Mouse (Mus musculus) cerebellum, postnatal 4 days (tissue): Measurements from ENCODE around the gene Nudt6.

Experiments
- DNase-seq, 2 experiments: peaks; one replicate each; pipeline ENCODE4 v3.0.0; 2022; ENCODE audit warnings: low spot score in 2 of 2, mixed read lengths in 1 of 2

Gene Nudt6

DNA sequence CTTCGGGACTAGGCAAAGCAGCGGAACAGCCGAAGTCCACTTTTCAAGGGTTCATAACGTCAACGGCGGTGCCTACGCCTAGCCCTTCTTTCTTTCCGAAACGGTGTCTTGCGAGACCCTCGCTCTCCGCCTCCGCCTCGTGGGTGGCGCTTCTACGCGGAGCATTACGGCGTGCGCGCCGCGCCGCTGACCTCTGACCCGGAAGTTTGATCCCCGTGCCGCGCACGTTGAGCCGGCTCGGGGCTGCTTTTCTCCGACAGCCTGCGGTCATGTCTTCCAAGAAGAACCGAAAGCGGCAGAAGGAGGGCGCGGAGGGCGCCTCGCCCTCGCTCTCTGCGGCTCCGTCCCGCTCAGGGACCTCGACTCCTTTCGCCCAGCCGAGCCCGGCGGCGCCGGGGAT, at the start of gene Nudt6:
Gene Nudt6 (minus strand): TSS at position 140 of the 400 bp plus-strand sequence.
- peak; percentile 86 to 94 for DNase-seq

DNA sequence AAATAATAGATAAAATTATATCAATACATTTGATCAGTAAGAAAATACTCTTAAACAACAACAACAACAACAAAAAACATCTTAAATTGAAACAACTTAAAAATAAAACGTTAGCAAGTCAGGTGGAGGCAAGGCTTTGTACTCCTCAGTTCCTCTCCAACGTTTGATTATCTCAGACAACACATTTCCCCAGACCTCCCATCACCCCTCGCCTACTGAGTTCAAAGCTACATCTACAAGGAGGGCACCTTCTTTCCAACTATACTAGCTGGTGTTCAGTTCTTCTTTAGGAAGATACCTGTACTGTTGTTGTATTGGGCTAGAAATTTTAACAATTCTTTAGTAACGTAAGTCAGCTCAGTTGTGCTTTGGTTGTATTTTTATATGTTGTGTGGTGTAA, 49.3 kb upstream of the Nudt6 start:
- no peak for DNase-seq

DNA sequence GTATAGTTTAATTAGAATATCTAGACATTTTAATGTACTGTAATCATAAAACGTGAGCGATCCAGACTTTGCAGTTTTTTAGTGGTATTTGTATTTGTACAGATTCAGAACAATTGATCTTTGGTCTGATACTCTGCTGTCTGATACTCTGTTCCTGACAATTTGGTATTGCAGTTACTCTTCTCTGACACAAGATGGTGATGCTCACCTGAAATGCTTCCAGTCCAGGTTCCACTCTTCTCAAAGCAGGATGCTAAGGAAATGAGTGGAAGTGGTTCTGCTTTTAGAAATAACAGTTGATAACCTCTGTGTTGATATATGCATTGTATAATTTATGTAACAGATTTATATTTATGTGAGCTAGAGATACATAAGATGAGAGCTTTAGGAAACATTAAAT, 48.2 kb upstream of the Nudt6 start:
- peak in 1 of 2 experiments; percentile 1 for DNase-seq

DNA sequence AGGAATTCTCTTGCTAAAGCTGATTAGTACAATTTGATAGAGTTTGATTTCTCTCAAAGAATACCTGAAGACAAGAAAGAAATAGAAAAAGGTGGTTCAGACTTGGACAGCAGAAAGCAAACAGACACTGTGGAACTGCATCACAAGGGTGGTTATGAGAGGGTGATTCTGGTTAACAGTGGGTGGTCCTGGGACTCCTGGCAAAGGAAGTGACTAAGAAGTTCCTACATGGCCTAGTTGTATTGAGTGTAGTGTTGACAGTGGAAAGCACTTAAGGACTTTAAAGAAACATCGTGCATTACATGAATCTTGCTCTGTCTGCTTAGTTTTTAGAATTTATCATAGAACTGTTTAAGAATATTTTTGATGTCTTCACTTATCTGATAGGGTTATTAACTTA, 36.0 kb upstream of the Nudt6 start:
- no peak for DNase-seq

DNA sequence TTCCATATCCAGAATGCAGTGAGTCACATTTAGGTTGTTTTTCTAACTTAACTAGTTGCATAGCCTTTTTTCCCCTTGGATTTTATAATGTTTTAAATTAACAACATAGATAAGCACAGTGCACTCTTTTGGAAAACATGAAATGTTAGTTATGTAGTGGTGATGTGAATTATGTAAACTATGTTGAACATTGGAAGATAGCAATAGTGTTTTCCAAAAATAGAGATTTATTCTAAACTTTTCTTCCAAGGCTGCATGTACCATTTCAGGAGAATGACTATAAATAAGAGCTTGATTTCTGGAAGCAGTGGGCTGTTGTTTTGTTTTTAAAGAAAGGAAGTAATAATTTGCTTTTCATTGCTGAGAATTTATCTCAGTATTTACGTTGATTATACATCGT, 23.4 kb upstream of the Nudt6 start:
- no peak for DNase-seq

DNA sequence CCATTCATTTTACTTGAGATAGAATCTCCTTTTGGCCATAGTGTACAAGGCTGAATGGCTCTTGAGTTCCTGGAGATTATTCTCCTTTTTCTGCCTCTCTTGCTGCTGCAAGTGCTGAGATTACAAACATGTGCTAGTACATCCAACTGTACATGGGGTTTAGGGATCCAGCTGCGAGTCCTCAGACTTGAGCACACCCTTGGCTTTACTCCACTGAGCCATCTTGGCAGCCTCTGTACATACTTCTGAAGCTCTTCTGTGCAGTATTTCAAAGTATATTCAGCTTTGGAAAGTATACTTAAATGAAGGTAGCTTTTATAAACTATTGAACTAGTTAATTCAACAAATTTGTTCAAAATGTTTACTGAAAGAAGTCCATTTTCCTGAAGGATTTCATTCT, 19.8 kb upstream of the Nudt6 start:
- DNase-seq = no peak

DNA sequence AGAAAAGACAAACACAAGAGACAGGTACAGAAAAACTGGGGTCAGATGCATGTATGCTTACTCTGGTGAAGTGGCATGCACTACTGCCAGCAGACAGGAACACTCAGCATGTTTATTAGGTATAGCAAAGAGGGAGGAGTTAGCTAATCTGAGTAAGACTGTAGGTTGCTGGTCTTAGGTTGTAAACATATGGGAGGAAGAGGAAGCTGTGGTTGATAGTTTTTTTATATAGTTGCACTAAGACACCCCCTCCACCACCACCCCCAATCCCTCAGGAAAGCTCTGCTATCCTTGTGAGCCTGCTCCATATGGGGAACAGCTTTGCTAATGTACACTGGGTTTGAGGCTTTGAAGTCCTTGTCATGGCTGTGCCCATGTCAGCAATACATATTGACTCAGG, 10.3 kb upstream of the Nudt6 start:
- DNase-seq = no peak

DNA sequence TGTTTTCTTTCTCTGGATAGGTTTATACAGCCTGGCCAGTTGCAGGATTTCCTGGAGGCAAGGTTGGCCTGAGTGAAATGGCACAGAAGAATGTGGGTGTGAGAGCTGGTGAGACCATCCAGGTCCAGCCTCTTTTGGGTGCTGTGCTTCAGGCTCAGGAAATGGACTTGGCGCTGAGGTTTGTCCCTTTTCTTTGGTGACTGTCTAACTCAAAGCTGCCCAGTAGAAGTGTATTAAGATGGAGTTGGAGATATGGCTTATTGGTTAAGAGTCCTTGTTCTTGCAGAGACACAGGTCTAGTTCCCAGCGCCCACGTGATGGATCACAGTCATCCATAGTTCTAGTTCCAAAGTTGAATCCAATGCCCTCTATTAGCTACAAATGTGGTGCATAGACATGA, 6.1 kb upstream of the Nudt6 start:
- no peak for DNase-seq

DNA sequence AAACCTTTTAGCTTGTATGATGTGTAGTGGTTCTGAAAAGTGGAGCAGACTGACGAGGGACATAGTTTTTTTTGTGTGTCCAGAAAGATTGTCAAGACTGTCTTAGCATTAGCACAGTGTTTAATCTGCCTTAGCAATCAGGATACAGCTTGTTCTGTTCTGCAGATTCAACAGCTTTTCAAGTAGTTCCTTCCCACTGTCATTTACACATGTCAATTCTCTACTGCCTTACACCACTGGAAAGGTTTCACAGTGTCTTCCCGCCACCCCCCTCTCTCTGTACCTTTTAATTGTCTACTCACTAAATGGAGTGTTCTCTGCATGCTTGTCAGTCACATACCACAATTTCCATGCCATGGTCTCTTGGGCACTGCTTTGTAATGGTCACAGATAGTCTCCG, 1.2 kb upstream of the Nudt6 start:
- no peak for DNase-seq

DNA sequence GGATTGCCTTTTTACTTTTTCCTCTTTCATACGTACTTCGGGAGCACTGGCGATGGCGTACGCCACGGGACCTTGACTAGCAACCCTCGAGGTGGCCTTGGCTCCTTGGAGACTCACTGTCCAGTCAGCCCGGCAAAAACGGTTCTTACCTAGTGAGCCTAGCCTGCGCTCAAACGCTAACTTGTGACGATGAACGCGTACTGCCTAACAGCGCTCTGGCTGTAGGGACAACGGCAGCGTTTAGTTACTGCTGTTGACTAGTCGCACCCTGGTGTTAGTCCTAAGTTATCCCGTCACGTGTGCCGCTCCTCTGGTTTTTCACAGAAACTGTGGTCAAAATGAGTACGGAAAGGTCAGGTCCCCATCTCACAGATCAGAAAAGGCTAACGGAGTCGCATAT, 630 bp upstream of the Nudt6 start:
- peak in 1 of 2 experiments; percentile 26 for DNase-seq

DNA sequence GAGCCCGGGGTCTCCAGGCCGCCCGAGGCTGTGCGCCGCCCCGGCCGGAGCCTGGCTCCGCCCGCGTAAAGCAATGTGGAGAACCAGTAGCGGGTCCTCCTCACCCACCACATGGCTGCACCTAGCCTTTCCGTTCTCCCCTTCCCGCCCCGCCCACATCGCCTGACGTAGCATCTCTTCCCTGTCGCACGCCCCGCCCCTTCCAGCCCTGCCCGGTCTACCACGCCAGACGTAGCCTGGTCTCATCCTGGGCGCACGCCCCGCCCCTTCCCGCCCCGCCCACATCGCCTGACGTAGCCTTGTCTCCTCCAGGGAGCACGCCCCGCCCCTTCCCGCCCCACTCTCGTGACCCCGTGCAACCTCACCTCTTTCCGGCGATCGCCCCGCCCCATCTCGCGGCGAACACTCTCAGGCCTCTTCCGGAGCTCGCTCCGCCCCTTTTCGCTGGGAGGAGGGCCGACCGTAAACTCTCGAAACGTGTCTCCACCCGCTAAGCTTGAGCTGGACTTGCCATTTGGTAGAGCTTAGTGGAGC, 486 bp downstream of the Nudt6 start, which contains the start of gene Spata5:
Gene Spata5 (plus strand): TSS at position 439 of the 534 bp plus-strand sequence.
- DNase-seq = peak; percentile 83 to 97

DNA sequence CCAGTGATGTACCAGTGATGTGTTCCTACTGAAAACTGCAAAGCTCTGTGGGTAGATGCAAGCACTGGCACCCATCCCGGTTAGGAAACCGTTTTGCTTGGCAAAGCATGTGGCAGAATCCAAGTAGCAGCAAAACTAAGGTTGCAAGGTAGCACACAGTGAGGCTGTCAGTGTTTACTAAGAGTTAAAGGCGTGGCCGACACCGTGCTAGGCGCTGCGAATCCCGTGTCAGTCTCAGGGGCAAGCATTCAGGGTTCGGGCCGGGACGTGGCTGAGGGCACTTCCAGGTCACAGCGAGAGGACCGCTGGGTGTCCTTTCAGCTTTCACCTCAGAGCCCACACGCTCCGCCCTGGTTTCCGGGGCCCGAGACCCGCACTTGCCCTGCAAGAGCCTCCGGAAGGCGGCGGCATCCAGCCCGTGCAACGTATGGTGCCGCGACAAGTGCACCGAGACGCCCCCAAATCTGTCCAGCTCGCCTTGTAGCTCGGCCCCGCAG, 1.0 kb downstream of the Nudt6 start:
- no peak for DNase-seq

DNA sequence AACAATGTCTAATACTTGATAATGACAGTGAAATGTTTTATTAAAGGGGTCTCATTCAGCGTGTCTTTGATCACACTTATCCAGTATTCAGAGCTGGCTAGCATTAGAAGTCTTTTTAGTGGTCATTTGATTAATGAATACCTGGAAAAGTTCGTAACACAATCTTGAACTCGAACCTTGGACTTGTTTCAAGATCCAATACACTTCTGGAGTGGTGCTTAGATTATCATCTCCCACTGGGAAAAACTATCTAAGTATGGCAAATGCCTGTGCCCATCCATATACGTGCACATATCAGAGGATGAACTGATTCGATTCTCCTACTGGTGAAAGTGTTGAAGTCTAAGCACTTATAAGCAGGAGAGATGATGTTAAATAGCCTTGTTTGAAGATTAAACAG, 1.7 kb downstream of the Nudt6 start:
- no peak for DNase-seq

DNA sequence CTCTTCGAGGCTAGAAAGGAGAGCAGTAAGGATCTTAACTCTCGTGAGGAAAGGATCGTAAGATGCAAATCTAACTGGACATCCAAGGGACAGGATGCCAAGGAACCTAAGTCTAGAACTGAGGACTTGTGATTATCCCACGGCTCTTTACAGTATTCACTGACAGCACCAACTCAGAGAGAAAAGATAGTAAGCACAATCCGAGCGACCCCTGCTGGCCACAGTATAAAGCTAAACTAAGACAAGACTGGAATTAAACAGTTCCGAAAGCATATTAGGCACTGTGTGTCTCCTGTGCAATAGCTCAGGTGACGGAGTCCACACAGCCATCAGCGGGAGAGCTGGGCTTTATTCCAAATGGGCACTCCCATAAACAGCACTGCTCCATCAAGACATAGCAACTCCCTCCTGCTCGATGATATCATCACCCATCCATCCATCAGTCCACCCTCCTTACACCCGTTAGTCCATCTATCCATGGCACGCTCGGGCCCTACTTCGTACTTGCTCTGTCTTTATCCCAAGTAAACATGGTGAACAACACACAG, 5.5 kb downstream of the Nudt6 start:
- DNase-seq = peak; percentile 67 to 83

DNA sequence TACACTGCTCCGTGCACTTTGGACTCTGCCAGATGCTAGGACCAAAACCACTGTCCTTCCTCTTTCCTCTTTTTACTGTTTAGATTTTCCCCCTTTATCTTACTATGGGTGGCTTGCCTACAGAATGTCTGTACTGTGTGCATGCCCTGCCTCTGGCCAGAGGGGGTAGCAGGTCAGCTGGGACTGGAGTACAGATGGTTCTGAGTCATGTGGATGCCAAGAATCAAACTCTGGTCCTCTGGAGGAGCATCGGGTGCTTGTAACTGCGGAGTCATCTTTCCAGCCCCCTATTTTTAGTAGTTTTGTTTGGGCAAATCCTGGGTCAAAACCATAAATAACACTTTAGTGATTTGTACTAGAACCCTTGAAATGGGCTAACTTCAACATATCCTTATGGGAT, 6.6 kb downstream of the Nudt6 start:
- DNase-seq = no peak

DNA sequence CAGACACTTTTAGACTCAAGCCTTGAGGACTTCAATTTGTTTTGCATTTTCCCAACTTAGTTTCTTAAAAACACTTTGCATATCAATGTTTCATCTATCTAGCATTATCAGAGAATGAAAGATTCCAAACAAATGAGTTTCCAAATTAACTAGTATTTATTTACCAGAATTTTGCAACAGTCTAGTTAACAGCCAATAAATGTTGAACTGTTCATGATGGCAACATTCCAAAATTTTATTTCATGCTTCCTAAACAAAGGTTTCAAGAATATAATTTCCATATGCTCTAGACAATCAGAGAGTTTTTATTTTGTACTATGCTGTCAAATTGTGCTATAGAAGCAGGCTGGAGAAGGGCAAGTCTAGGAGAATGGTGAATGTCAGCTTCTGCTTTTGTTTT, 12.4 kb downstream of the Nudt6 start:
- DNase-seq = no peak

DNA sequence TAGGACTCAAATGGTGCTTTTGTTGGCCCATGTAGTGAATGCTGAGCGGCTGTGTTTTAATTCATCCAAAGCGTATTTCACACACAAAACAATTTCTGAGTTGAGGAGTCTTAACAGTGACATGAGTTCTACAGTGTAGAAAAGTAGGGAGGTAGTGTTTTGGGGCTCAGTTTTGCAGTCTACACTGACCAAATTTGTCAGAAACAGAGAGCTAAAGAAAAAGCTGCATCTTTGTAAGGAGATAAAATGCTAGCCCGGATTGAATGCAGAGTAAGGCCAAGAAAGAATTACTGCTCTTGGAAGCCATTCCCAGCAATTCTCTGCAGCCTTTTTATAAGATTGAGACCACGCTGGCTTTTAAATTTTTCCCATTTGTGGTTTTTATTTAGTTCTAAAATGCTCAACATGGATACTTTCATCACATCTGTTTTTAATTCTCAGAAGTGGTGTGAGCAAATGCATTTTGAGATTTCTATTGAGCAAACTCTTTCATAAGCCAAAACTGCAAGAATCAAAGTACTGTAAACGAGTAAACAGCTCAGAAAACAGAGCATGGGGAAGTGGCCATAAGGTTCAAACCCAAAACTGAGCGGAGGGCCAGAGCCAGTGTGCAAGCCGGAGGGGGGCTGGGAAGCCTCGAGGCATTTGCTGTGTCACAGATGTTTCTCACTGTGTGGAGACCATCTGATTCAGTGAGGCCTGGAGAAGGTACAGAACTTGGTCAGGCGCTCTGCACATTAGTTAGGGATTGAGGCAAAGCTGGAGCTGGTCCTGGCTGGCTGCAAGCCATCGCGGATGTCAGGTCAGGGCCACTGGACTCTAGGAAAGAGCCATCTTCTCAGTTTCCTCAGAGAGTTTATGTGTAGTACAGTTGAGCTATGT, 18.0 kb downstream of the Nudt6 start:
- DNase-seq = no peak

DNA sequence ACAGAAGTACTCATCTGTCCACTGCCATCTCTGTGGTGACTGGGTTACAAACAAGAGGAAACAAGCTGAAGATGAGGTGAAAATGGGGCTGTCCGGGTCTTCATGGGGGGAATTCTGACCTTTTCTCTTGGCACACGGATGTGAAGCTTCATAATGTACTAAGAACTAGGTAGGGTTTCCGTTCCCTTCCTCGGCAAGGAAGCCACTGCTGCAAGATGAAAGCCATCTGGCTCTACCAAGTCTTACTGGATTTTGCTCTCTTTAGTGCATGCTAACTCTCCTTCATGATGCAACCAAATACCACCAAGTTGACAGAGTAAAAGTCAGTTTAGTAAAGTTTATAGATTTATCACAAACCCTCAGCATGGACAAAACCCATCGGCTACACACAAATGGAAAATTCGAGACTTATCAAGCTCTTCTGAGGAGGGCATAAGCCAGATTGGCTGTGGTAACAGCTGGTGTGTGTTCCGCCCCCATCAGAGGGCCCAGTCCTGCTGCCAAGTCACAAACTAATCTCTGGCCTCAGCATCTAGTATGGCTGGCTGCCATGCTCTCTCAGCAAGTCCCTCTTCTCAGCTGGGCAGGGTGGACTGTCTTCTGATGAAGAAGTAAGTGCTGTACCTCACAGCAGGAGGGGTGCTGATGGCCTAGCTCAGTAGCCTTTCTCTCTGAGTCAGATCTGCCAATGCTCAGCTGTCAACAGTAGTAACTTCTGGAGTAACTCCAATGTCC, 21.2 kb downstream of the Nudt6 start:
- DNase-seq = peak in 1 of 2 experiments; percentile 72

DNA sequence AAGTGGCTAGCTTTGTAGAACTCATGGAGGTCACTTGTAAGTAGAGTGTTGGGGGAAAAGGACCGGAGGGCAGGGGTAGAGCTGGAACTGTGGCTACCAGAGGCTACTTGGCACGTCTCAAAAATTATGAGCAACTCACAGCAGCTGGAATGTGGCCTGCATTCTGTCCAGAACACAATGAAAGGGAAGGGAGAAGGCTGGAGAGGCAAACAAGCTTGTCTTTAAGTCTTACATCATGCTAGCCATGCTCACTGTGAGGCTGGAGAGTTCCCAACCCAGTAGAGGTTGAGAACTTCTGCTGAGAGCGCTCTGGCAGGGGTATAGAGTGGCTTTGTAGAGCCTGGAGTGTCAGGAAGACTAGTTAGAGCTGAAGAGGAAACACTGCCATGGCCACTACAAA, 22.4 kb downstream of the Nudt6 start:
- DNase-seq = no peak

DNA sequence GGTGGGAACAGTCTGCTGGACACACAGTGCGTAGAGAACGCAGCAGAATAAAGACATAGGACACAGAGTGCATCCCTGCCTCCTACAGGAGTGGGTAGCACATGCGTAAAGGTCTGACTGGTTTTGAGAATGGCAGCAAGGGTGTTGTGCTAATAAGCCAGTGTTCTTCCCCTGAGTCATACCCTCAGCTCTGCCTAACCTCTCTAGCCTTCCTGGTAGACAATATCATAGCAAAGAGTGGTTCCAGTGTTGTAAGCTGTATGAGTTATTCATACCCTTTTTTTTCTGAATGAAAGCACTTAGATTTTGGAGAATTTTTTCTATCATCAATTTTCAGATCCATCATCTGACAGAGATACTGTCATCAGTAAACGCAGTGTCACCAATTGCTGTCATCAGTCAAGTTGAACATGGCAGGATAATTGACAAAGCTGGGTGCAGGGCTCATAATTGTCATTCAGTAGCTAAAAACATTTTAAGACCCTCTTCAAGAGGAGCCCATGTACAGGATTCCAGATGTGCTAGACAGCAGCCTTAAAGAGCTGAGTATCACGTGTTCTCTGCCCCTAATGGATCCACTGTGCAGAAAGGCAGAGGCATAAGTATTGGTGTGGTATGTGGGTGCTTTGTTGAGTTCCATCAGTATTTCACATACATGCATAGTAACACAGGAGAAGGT, 22.9 kb downstream of the Nudt6 start:
- DNase-seq = no peak

DNA sequence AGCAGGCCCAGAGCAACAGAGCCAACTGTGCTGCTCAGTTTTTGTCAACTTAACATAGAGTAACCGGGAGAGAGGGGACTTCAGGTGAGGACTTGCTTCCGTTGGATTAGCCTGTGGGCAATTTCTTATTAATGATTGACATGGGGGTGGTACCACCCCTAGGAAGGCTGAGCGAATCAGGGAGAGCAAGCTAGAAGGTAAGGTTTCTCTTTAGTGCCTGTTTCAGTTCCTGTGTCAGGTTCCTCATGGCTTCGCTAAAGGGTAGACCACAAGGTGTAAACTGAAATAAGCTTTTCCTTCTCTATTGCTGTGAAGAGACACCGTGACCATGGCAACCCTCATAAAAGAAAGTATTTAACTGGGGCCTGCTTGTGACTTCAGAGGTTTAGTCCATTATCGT, 32.7 kb downstream of the Nudt6 start:
- no peak for DNase-seq
